Mouse (Mus musculus) large intestine, adult 2 months (tissue): ENCODE results near the gene Dlgap1. TPM values are rescaled to one million over a fixed set of nuclear protein-coding genes. Genes with fewer than 3 reads are reported as not detected.

Experiments used
- DNase-seq: peaks from one replicate; pipeline ENCODE4 v3.0.0-alpha.2; 2012; ENCODE audit warnings: low read depth, low spot score
- WGBS: fragments of 180-500 bp; shearing (Covaris S2); methylation state at CpG from one replicate; pipeline ENCODE4 v1.1.7; 2018; 5-methylcytosine and 5-hydroxymethylcytosine counted together
- polyA plus RNA-seq: library from polyadenylated mRNA; depleted of rRNA; stranded (reverse); fragments of >200 nt; gene quantifications from 2 replicates; pipeline ENCODE4 v1.2.3, GENCODE M21; 2012; rRNA removed

Gene Dlgap1
- 0.45 and 0.93 TPM in 2 replicates for polyA plus RNA-seq

DNA sequence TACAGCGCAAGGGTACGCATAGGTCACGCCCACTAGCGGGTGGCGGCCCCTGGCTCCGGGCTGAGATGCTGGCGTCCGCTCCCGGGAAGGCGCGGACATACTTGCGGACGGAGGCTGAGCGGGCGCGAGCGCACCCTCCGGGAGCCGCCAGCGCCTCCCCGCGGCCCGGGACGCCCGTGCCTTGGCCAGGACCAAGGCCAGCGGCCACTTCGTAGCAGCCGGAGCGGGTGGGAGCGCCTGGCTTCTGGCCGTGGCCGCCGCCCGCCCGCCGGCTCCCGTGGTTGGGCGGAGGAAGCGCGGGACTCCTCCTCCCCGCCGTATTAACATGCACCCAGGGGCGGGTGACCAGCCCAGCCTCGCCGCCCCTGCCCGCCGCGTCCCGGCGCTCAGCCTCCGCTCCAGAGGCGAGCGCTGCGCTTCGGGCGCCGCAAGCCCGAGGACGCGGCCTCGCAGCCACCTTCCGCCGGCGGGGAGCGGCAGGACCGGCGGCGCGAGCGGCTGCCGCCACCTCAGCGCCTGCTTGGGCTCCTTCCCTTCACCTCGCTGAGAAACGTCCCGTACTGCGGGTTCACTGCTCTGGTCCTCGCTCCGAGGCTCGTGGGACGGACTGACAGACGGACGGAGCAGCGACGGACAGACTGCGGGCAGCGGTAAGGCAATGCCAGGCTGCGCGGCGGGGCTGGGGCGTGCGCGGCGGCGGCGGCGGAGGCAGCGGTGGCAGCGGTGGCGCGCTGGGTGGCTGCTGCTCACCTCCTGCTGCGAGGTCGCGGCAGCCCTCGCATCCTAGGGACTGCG lies at the start of gene Dlgap1:
Gene Dlgap1 (plus strand): TSS at position 53 of the 795 bp plus-strand sequence.
- 3% methylated on average over 97 of the region's 105 CpGs for WGBS
- no peak for DNase-seq

DNA sequence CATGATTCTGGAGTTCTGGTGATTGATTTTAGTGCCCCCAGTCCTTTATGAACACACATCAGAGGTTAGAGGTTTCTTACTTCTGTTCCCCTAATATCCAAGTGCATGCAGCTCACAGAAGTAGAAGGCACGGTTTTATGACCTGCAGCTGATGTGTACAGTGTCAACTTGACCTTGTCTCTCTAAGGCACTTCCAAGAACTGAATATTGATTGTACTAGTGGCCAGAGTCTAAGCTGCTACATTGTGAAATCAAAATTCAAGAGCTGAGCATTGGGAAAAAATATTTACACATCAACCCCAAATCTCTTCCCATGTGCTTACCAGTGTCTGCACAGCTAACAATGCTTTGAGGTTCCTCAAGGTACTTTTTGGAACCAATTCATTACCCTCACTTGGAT lies 13.9 kb upstream of the Dlgap1 start:
- 15% methylated on average over 1 of the region's 1 CpGs for WGBS
- no peak for DNase-seq

DNA sequence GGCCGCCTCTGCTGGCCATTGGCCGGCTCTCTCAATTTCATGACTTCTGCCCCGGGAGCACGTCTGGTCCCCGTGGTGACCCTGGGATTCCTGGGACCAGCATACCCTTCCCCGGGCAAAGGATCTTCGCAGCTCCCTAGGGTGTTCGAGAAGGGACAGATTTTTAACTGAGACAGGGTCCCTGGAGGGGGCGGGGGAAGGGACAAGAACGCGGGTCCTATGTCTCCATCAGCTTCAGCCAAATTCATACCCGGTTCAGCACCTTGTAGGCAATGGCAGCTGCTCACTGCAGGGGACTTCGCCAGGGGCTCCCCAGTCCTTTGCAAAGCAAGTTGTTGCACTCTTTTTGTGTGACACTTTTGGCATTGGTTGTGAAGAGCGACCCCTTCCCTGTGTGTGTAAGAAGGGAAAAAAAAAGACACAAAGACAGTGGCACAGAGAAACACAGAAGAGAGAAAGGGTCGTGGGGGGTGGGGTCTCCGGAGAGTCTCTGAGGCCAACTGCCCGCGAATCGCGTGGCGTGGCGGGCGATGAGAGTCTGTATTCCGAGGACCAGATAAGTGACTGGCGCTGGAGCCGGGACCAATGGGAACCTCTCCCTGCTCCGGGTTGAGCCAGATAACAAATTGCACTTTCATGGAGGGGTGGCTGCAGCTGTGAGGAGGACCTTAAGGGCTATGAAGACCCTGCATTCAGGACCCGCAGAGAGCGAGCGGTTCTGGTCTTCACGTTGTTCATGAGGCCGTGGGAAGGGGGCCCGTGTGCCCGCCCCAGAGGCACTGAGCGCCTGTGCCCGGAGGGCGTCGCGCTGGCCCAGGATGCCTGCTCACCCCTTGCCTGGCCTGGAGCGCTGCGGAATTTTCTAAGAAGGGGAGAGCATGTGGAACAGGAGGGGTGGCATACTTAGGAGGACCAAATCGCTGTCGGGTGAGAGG lies 1.2 kb downstream of the Dlgap1 start:
- no peak for DNase-seq
- 4% methylated on average over 43 of the region's 43 CpGs for WGBS

DNA sequence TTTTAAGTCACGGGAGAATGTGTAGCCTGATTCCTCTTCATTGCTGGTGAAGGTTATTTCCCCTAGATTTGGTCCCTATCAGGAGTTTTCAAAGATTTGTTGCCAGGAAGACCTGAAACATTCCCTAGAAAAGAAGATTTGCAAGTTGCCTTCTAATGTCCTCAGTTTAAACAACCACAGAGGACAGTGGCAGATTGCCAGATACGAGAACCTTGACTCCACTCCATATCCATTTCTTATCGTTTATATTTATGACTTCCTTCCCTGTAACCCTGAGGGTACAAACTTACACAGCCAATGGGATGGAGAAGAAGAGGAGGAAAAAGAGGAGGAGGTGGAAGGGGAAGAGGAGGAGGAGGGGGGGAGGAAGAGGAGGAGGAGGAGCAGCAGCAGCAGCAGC lies 4.2 kb downstream of the Dlgap1 start:
- DNase-seq: no peak

DNA sequence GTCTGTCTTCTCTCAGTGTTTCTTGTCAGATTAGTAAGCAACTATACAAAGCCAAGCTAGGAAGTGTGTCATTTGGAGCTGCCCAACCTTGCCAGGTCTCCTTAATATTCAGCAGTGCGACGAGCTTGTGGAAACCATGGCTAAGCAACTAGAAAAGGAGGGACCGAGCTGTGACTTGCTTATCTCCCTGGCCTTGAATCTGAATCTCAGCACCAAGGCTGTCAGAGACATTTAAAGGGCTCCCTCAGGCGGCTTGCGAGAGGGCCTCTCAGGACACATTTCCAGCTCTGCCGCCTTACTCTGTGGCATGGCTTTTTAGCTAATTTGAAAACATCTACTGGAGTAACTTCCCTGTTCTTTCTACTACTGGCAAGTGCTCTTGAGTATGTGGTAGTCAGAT lies 5.1 kb downstream of the Dlgap1 start:
- no peak for DNase-seq
- 55% methylated on average over 6 of the region's 6 CpGs for WGBS

More for the DNA sequence above, 4.2 kb downstream of the Dlgap1 start:
- WGBS: 49% methylated on average over 3 of the region's 3 CpGs

DNA sequence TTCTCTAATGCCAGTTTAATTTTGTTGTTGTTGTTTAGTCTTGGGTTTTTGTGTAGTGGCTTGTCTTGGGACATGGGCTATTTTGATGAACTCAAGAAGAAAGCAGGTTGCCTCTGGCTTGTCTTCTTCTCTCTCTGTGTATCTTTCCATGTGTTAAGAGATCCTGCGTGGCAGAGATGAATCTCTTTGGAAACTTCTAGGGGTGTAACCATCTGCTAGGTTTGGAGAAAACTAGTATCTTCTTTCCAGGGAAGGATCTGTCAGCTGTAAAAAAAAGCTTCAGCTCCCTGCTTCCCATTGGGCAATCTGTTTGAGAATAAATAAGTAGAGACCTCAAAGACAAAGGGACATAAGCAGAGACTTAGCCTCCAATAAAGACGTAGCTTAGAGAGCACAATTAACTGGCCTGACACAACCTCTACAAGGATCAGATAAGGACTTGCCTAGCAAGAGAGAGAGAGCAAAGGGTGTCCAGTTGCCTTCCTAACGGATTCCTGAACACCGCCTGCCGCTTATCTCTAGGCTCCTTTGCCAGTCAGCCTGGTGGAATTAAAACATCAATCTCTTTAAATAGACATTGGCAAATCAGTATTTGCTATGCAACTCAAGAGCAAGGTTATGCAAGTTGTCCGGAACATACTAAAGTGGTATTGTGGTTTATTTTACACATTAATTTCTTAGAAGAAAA lies 13.5 kb downstream of the Dlgap1 start:
- WGBS: 58% methylated on average over 6 of the region's 6 CpGs
- no peak for DNase-seq

DNA sequence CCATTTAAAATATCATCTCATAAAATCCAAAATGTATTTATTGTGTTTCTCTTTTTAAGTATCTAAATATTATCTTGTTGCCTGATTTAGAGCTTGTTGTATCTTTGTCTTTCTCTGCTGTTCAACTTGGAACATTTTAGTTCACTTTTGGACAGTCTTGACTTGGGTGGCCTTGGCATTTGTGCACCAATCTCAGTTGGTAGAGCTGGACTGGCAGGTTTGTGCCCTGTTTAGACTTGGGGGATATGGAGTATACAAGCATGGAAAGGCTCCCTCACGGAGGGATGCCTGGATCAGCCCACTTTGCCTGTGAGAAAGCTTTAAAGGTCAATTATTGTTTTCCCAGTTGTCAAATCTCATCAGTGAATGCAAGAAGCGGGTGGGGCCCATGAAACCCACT lies 27.5 kb downstream of the Dlgap1 start:
- 61% methylated on average over 2 of the region's 2 CpGs for WGBS

DNA sequence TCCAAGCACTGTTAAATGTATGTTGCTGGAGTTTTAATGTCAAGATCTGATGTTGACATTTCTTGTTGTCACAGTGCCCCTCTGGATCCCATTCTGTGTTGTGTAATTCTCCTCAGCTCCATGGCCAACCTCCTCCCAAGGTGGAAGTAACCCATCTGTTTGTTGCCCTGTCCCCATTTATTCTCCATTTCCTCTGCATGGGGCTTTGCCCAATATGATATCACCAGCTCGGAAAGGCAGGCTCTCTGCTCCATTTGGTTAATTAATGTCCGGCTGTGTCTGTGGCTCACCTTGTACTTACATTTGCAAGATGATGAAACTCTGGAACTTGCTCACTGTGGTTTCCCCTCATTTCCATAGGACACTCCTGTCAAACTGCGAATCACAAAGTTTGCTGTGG lies 33.2 kb downstream of the Dlgap1 start:
- 81% methylated on average over 3 of the region's 3 CpGs for WGBS
- no peak for DNase-seq

More for the DNA sequence above, 27.5 kb downstream of the Dlgap1 start:
- no peak for DNase-seq

DNA sequence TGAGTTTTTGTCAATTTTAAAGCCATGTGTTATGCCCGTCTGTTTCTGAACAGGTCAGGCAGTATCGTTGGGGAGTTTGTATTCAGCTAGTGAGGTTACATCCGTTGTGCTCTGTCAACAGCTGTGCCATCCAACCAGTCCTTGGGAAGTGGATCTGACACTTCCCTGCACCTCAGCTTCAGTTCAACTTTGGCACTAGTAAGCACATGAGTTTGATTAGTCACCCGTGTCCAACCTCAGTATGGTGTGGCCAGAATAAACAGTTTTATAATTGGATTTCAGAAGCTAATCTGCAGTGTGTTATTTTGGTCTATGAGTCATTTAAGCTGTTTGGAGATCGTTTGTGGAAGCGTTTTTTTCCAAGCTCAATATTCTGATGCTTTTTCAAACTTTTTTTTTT lies 35.8 kb downstream of the Dlgap1 start:
- no peak for DNase-seq
- WGBS: 66% methylated on average over 6 of the region's 6 CpGs

DNA sequence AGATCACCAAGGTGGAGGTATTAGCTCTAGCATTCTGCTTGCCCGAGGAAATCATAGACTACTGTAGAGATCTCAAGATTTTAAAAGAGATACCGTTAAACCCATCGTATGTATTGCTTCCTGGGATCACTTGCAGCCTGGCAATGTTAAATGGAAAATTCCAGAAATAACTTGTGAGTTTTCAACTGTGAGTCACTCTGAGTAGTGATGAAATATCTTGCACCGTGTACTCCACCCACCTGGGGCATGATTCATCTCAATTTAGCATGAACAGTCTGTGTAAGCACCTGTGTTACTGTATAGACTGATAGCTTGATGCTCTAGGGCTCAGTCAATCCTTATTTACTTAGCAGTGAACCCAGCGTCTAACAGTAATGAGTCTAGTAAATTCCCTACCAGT lies 38.7 kb downstream of the Dlgap1 start:
- DNase-seq: no peak
- WGBS: 72% methylated on average over 5 of the region's 5 CpGs

DNA sequence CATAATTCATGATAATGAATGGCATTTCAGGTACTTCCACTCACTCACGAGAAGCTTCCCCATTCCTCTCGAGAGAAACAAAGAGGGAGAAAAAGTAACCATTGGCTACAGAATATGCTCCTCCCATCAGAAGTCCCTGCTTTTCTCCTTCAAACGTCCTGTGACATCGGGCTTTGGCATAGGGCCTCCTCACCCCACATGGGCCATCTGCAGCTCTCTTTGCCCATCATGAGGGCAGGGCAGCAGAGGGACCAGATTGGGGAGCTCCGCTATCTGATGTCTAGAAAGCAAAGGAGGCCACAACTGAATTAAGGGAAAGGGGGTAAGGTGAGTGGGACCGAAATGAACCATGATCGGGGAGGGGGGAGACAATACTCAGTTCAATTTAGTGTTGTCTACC lies 47.6 kb downstream of the Dlgap1 start:
- whole genome bisulfite sequencing: 68% methylated on average over 7 of the region's 7 CpGs
- DNase-seq: no peak

DNA sequence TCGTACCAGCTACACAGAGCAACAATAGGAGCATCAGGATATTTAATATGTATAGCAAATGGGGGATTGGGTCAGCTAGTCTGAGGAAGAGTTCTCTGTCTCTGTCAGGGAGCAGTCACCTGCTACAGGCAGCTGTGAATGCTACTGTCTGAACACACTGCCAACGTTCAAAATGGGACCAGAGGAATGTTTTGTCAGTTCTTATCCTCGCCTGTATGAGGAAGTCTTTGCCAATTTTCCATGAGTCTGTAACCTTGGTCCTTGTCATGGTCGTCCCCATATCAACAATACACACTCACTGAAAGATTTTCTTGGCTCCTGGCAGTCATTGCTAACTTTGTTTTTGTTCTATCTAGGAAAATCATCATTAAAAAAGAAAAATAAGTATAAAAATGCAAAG lies 51.5 kb downstream of the Dlgap1 start:
- 58% methylated on average over 4 of the region's 4 CpGs for WGBS
- no peak for DNase-seq

DNA sequence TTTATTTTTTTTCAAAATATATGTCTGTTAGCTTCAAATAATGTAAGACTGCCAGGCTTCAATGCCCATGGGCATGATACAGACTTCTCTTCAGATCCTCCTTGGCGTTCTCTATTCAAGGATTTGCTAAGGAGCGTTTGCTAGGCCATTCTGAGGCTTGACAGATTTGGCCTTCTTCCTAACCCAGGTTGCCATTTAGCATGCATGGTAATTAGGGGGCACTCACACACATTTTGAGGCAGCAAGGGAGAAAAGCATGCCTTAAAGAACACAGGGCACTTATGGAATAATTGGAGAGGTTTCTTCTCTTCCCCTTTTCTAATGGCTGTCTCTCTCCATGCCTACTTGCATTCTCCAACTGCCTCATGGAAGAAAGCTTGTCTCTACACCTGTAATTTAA lies 53.7 kb downstream of the Dlgap1 start:
- no peak for DNase-seq
- WGBS: 80% methylated on average over 2 of the region's 2 CpGs

DNA sequence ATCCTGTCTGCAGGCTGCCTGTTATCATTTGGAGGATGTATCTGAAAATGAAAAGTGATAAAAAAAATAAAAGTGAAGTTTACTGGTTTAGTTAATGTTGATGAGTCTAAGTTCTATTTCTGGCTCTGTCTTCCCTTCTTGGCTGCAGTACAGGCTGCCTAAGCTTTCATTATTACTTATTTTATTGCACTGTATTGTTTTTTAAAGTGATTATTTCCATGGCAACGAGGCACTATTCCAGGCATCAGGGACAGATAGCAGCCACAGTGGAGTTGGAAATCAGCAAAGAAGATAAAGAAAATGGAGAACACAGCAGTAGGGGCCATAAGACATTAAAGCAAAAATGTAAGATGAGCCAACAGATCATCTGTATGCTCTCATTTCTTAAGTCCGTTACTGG lies 66.0 kb downstream of the Dlgap1 start:
- WGBS: 47% methylated on average over 2 of the region's 2 CpGs

DNA sequence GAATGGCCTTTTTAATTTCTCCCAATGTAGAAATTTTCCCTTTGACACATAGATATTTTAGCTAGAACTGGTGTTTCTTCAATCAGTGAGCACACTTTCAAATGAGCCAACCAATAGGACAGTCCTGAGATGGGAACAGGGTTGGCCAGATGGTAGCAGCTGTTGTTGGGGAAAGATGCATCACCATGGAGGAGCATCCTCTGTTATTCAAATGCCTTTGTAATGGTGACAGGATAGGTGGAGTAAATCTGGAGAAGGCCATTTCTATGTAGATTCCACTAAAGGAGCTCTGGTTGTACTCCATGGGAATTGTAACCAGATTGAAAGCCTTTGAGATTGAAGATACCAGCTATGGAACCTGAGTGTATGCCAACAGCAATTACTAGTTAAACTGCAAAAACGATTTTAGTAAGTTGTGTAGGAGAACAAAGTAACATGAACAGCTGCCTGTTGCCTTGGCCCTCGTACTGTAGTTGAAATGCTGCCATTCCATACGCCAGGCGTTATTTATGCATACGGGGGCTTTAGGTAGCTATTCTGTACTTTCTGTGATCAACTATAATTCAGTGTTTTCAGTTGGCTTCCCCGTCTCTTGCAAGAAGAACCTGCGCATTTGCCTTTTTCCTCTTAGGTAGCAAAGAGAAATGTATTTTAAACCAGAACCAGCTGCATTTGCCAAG lies 72.0 kb downstream of the Dlgap1 start:
- 73% methylated on average over 7 of the region's 7 CpGs for WGBS
- no peak for DNase-seq

More for the DNA sequence above, 66.0 kb downstream of the Dlgap1 start:
- DNase-seq: no peak

DNA sequence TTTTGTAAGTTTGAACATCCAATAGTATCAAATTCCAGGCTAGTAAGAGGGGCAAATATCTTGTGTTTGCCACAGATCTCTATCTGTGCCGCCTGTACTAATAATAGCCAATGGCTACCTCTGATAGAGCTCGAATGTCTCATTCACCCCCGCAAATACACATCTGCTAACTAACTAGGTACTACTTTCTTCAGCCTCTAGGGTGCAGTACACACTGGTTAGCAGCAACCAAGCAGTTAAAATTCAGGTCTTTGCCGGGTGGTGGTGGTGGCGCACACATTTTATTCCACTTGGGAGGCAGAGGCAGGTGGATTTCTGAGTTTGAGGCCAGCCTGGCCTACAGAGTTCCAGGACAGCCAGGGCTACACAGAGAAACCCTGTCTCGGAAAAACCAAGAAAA lies 99.4 kb downstream of the Dlgap1 start:
- WGBS: 74% methylated on average over 6 of the region's 6 CpGs
- no peak for DNase-seq

DNA sequence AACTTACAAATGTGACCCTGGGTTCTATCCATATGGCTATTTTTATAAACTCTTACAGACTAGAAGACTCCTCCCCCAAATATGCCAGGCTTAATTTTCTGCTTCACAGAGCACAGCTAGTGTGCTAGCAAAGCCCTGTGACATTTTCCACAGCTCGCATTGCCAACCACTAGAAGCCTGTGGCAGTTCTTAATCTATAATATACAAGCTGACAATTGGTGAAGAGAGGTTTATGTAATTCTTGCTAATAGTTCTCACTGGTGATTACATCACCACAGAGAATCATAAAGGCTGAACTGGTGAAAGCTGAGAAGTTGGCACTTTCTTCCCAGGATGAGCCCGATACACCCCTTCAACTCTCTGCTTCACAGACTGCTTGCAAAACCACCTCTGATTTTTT lies 103.2 kb downstream of the Dlgap1 start:
- WGBS: 79% methylated on average over 2 of the region's 2 CpGs
- DNase-seq: no peak

DNA sequence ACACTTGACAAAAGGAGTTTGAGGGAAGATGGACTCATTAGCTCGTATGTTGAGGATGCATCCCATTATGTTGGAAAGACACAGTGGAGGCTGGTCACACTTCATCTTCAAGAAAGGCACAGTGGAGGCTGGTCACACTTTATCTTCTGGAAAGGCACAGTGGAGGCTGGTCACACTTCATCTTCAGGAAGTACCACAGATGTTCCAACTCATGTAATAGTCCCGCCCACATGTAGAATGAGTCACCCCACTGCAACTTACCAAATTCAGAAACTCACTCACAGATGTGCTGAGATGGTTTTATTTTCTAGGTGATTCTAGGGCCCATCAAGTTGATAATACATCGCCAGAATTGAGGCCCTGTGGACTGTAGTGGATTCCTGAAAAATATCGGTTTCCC lies 119.3 kb downstream of the Dlgap1 start:
- 92% methylated on average over 4 of the region's 4 CpGs for WGBS
- no peak for DNase-seq

DNA sequence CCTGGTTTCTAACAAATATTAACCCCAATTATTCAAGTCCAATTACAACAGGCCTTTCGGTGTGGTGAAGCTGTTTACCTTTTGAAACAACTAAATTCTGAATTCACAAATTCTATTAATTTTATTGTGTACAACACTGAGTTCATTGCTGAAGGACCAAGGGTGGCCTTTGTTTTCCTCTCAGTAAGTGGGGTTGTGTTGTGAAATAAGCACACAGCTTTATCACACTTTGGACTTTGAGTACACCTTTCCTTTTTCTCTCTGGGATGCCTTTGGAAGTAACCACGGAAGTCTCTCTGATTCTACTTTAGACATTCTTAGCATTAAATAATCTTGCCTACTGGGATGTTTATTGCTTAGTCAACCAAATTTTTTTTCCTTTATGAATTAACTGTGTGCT lies 121.9 kb downstream of the Dlgap1 start:
- 76% methylated on average over 2 of the region's 2 CpGs for WGBS
- no peak for DNase-seq

DNA sequence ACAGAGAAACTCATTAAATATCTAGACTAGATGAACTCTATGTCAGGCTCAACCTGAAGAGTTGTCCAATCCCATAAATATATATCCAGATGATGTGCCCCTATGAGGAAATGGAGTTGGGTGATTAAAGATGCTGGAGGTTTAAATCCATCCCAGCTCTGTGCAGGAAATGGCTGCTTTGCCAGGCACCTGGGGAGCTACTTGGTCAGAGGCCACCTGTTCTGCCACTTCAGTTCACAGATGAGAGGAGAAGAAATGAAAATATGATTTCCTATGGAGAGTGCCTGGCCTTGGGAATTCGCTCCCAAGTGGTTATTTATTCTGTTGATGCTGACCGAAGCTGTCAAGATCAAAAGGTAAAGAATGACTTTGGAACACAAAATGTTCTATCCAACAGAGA lies 160.3 kb downstream of the Dlgap1 start:
- no peak for DNase-seq
- 86% methylated on average over 2 of the region's 2 CpGs for WGBS
